Mouse (Mus musculus): Measurements from ENCODE around the gene Apaf1. TPM values are rescaled to one million over a fixed set of nuclear protein-coding genes. Genes with fewer than 3 reads are reported as not detected.
A peak's percentile ranks its signal among the peaks of the same experiment; 100 is the strongest.

The Apaf1 gene
- polyA plus RNA-seq, 1 experiment from 2014 or later, result 19.3 TPM

DNA sequence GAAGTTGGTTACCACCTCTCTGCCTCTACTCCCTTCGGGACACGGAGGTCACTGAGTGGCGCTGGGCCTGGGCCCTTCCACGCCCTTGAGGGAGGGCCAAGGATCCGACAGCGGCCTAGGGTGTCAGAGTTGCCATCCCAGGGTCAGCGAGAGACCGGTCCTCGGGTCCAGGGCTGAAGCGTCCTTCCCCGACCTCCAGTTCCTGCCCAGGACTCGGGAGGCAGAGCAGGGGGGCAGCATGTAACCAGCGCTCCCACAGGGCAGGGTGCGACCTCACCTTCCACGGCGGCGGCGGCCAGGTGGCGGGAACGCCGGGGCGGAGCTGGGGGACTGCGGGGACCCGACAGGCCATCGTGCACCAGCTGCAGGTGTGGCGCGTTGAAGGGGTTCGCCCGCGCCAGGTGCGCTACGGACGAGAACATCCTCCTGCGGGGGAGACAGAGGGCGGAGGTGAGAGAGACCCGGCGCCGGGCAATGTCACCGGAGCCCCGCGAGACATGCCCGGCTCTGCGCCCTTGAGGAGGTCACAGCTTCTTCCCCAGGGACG, 40.8 kb upstream of the Apaf1 start:
- peak; percentile 49 for ATAC-seq (replicated peaks; ENCODE audit: insufficient number of reproducible peaks, low FRiP score, low TSS enrichment)
- peak overlapping the region; percentile 95 for H3K9ac ChIP-seq (ENCODE audit: low read depth, low read length)
- peaks cover 23% of the 10 kb centered on the region for H3K4me1 ChIP-seq (ENCODE audit: control insufficient read depth, insufficient read depth, low read length)
- H3K36me3 ChIP-seq (ENCODE audit: control insufficient read depth, insufficient read depth, low read length), result peaks cover 27% of the 10 kb centered on the region
- peak overlapping the region; percentile 97 for H3K4me3 ChIP-seq (ENCODE audit: low read depth, low read length)
- no peaks in the 10 kb centered on the region for H3K27me3 ChIP-seq (ENCODE audit: control insufficient read depth, insufficient read depth, low read length)
- WGBS (ENCODE audit: insufficient replicate concordance), result under 1% methylated on average over 34 of the region's 44 CpGs
- H3K4me2 ChIP-seq, result peak overlapping the region; percentile 85
- no peaks in the 10 kb centered on the region for H3K9me3 ChIP-seq (replicated peaks; ENCODE audit: control insufficient read depth, low read length)
- H3K27ac ChIP-seq (ENCODE audit: low read depth, low read length), result peak overlapping the region; percentile 96

DNA sequence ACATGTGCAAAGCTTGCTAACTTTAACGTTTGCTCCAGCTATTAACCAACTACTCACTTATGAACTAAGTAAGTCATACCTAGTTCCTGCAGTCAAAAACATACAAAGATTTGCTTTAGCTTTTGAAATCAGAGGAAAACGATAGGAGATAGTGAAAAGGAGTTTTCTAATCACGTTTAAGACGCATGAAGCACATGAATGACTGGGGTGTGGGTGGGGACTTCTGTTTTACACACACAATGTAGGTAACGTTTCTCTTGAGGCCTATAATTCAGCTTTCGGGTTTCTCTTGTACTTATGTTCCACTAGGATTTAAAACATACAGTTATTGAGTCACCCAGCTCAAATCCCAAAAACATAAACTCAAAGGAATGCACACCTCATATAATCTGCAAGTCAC, 40.1 kb upstream of the Apaf1 start:
- ATAC-seq (replicated peaks; ENCODE audit: insufficient number of reproducible peaks, low FRiP score, low TSS enrichment), result no peak
- 27% methylated on average over 6 of the region's 6 CpGs for WGBS (ENCODE audit: insufficient replicate concordance)
- H3K4me3 ChIP-seq (ENCODE audit: low read depth, low read length), result peak overlapping the region; percentile 97

DNA sequence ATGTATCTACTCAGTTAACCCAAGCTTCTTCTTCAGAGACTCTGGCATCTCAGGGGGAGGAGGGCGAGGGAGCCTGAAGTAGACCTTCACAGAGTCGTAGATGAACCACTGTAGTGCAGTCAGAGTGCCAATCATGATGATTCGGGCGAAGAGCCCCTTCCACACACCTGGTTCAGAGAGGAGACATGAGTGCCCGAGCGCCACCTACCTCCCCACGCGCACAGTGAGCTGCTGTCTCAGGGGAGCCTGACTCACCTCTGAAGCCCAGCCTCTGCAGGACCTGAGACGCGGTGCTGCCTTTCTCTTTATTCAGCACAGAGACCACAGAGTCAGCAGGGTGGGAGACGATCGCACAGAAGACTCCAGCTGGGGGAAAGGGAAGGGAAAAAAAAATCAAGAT, 34.4 kb upstream of the Apaf1 start:
- Histone ChIP-seq H3K4me3 (ENCODE audit: low read depth, low read length) (no peak overlapping the region), H3K27ac (ENCODE audit: low read depth, low read length) (no peak overlapping the region), H3K4me1 (ENCODE audit: control insufficient read depth, insufficient read depth, low read length) (peaks cover 8% of the 10 kb centered on the region), H3K36me3 (ENCODE audit: control insufficient read depth, insufficient read depth, low read length) (peaks cover 74% of the 10 kb centered on the region), H3K9ac (ENCODE audit: low read depth, low read length) (no peak overlapping the region), H3K27me3 (ENCODE audit: control insufficient read depth, insufficient read depth, low read length) (no peaks in the 10 kb centered on the region), H3K9me3 (replicated peaks; ENCODE audit: control insufficient read depth, low read length) (no peaks in the 10 kb centered on the region), H3K4me2 (no peak overlapping the region)
- ATAC-seq (replicated peaks; ENCODE audit: insufficient number of reproducible peaks, low FRiP score, low TSS enrichment), result no peak
- WGBS (ENCODE audit: insufficient replicate concordance), result 92% methylated on average over 12 of the region's 12 CpGs

More for the DNA sequence above, 40.1 kb upstream of the Apaf1 start:
- Histone ChIP-seq H3K27me3 (ENCODE audit: control insufficient read depth, insufficient read depth, low read length) (no peaks in the 10 kb centered on the region), H3K4me1 (ENCODE audit: control insufficient read depth, insufficient read depth, low read length) (peaks cover 23% of the 10 kb centered on the region), H3K9me3 (replicated peaks; ENCODE audit: control insufficient read depth, low read length) (no peaks in the 10 kb centered on the region), H3K36me3 (ENCODE audit: control insufficient read depth, insufficient read depth, low read length) (peaks cover 33% of the 10 kb centered on the region), H3K27ac (ENCODE audit: low read depth, low read length) (no peak overlapping the region), H3K9ac (ENCODE audit: low read depth, low read length) (peak overlapping the region; percentile 95), H3K4me2 (peak overlapping the region; percentile 85)

DNA sequence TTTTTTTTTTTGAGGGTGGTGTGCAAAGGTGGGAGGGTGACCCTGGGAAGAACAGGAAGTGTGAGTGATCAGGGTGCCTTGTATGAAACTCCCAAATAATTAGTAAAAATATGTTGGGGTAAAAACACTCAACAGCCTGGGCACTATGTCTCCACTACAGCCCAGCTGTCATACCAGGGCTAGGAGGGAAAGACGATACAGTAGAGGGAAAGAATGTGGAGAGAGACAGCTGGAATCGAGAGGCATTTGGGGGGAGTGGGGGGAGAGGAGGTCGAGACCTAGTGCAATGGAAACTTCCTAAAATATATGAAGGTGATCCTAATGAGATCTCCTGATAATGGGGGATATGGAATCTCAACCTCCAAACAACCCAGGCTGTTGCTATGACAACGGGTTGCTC, 27.3 kb upstream of the Apaf1 start:
- no peak overlapping the region for H3K9ac ChIP-seq (ENCODE audit: low read depth, low read length)
- no peak overlapping the region for H3K4me3 ChIP-seq (ENCODE audit: low read depth, low read length)
- ATAC-seq (replicated peaks; ENCODE audit: insufficient number of reproducible peaks, low FRiP score, low TSS enrichment), result no peak
- WGBS (ENCODE audit: insufficient replicate concordance), result 75% methylated on average over 4 of the region's 4 CpGs
- no peak overlapping the region for H3K4me2 ChIP-seq
- no peak overlapping the region for H3K27ac ChIP-seq (ENCODE audit: low read depth, low read length)
- 0 out of 2 replicates have a peak, but pooled peaks cover 2% of the 10 kb centered on the region for H3K9me3 ChIP-seq (replicated peaks; ENCODE audit: control insufficient read depth, low read length)
- H3K4me1 ChIP-seq (ENCODE audit: control insufficient read depth, insufficient read depth, low read length), result no peaks in the 10 kb centered on the region
- peaks cover 18% of the 10 kb centered on the region for H3K36me3 ChIP-seq (ENCODE audit: control insufficient read depth, insufficient read depth, low read length)
- no peaks in the 10 kb centered on the region for H3K27me3 ChIP-seq (ENCODE audit: control insufficient read depth, insufficient read depth, low read length)

DNA sequence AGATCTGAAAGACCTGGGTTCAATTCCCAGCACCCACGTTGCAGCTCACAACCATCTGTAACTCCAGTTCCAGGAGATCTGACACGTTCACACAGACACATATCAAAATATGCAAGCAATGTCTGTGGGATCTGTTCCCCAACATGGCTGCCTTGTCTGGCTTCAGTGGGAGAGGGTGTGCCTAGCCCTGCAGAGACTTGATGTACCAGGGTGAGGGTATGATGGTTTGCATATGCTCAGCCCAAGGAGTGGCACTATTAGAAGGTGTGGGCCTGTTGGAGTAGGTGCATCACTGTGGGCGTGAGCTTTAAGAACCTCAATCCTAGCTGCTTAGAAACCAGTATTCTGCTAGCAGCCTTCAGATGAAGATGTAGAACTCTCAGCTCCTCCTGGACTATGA, 23.4 kb upstream of the Apaf1 start:
- ATAC-seq (replicated peaks; ENCODE audit: insufficient number of reproducible peaks, low FRiP score, low TSS enrichment), result no peak
- Histone ChIP-seq H3K9ac (ENCODE audit: low read depth, low read length) (no peak overlapping the region), H3K9me3 (replicated peaks; ENCODE audit: control insufficient read depth, low read length) (0 out of 2 replicates have a peak, but pooled peaks cover 2% of the 10 kb centered on the region), H3K36me3 (ENCODE audit: control insufficient read depth, insufficient read depth, low read length) (peaks cover 4% of the 10 kb centered on the region; the same call in 1 of the 2 replicates), H3K27ac (ENCODE audit: low read depth, low read length) (no peak overlapping the region), H3K4me2 (no peak overlapping the region), H3K4me3 (ENCODE audit: low read depth, low read length) (no peak overlapping the region), H3K27me3 (ENCODE audit: control insufficient read depth, insufficient read depth, low read length) (no peaks in the 10 kb centered on the region), H3K4me1 (ENCODE audit: control insufficient read depth, insufficient read depth, low read length) (no peaks in the 10 kb centered on the region)
- WGBS (ENCODE audit: insufficient replicate concordance), result 81% methylated on average over 3 of the region's 3 CpGs

DNA sequence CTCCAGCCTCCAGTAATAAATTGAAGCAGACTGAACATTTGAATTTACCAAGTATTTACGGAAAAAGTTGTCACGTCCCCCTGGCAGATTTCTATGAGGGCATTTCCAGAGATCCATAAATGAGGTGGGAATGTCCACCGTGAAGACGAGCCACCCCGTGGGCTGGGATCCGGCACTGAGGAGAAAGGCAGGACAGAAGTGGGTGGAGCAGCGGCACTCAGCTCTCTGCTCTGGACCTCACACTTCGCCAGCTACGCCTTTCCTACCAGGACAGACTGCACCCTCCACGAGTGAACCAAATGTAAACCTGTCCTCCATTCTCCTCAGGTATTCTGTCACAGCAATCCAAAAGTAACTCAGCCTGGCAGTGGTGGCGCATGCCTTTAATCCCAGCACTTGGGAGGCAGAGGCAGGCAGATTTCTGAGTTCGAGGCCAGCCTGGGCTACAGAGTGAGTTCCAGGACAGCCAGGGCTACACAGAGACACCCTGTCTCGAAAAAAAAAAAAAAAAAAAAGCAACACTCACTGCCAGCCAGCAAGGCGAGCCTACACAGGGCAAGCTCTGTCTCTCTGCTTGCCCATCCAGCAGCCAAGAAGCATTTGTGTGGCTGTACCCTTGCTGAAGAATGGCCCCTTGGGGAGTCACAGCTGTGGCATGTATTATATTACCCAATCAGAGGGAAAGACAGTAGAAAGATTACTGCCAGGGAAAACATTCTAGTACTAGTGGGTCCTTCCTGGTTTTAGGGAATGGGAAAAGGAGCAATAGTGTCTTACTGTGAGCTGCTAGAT, 20.4 kb upstream of the Apaf1 start:
- 84% methylated on average over 14 of the region's 14 CpGs for WGBS (ENCODE audit: insufficient replicate concordance)
- no peaks in the 10 kb centered on the region for H3K4me1 ChIP-seq (ENCODE audit: control insufficient read depth, insufficient read depth, low read length)
- no peak overlapping the region for H3K4me2 ChIP-seq
- no peak for ATAC-seq (replicated peaks; ENCODE audit: insufficient number of reproducible peaks, low FRiP score, low TSS enrichment)
- no peak overlapping the region for H3K4me3 ChIP-seq (ENCODE audit: low read depth, low read length)
- H3K27ac ChIP-seq (ENCODE audit: low read depth, low read length), result no peak overlapping the region
- H3K9me3 ChIP-seq (replicated peaks; ENCODE audit: control insufficient read depth, low read length), result no peaks in the 10 kb centered on the region
- no peak overlapping the region for H3K9ac ChIP-seq (ENCODE audit: low read depth, low read length)
- H3K27me3 ChIP-seq (ENCODE audit: control insufficient read depth, insufficient read depth, low read length), result no peaks in the 10 kb centered on the region
- peaks cover 4% of the 10 kb centered on the region; the same call in 1 of the 2 replicates for H3K36me3 ChIP-seq (ENCODE audit: control insufficient read depth, insufficient read depth, low read length)

DNA sequence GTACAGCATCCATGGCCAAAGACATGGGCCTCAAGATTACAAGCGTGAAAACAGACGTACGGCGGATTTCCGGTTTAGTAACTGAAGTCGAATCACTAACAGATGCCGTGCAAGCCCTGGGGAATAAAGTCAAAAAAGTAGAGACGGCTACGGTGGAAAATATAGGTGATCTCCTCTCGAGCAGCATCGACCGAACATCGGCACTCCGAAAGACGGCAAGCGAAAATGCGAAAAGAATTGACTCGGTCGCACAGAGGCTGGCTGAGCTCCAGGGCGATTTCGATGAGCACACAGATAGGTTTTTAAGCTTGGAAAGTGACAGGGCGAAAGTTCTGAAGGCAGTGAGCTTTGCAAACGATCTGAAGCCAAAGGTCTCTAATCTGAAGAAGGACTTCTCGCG, 19.4 kb upstream of the Apaf1 start:
- no peak overlapping the region for H3K4me2 ChIP-seq
- no peaks in the 10 kb centered on the region for H3K9me3 ChIP-seq (replicated peaks; ENCODE audit: control insufficient read depth, low read length)
- no peak overlapping the region for H3K9ac ChIP-seq (ENCODE audit: low read depth, low read length)
- peaks cover 4% of the 10 kb centered on the region; the same call in 1 of the 2 replicates for H3K36me3 ChIP-seq (ENCODE audit: control insufficient read depth, insufficient read depth, low read length)
- no peak for ATAC-seq (replicated peaks; ENCODE audit: insufficient number of reproducible peaks, low FRiP score, low TSS enrichment)
- 90% methylated on average over 25 of the region's 25 CpGs for whole genome bisulfite sequencing (ENCODE audit: insufficient replicate concordance)
- H3K27me3 ChIP-seq (ENCODE audit: control insufficient read depth, insufficient read depth, low read length), result no peaks in the 10 kb centered on the region
- H3K4me3 ChIP-seq (ENCODE audit: low read depth, low read length), result no peak overlapping the region
- no peaks in the 10 kb centered on the region for H3K4me1 ChIP-seq (ENCODE audit: control insufficient read depth, insufficient read depth, low read length)
- no peak overlapping the region for H3K27ac ChIP-seq (ENCODE audit: low read depth, low read length)

DNA sequence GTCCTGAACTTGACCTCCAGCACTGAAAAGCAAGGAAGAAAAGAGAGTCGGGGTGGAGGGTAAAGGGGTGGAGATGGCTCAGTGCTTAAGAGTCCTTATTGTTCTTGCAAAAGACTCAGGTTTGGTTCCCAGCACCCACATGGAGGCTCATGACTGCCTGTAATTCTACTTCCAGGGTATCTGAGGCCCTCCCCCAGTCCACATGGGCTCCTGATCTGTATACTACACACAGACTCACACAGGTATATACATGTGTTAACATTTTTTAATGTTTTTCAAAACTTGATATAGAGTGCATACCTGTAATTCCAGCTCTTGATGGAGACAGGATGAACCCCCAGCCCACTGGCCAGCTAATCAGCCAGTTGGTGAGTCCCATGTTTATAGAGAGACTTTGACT, 17.5 kb upstream of the Apaf1 start:
- Histone ChIP-seq H3K4me1 (ENCODE audit: control insufficient read depth, insufficient read depth, low read length) (no peaks in the 10 kb centered on the region), H3K4me2 (no peak overlapping the region), H3K27me3 (ENCODE audit: control insufficient read depth, insufficient read depth, low read length) (no peaks in the 10 kb centered on the region), H3K9ac (ENCODE audit: low read depth, low read length) (no peak overlapping the region), H3K36me3 (ENCODE audit: control insufficient read depth, insufficient read depth, low read length) (peaks cover 4% of the 10 kb centered on the region; the same call in 1 of the 2 replicates), H3K27ac (ENCODE audit: low read depth, low read length) (no peak overlapping the region), H3K4me3 (ENCODE audit: low read depth, low read length) (no peak overlapping the region), H3K9me3 (replicated peaks; ENCODE audit: control insufficient read depth, low read length) (no peaks in the 10 kb centered on the region)
- WGBS (ENCODE audit: insufficient replicate concordance), result 93% methylated on average over 1 of the region's 1 CpGs
- ATAC-seq (replicated peaks; ENCODE audit: insufficient number of reproducible peaks, low FRiP score, low TSS enrichment), result no peak

All from heart, embryonic 11.5 days (tissue).